Mouse (Mus musculus) cerebellum, postnatal 36 days (tissue): ENCODE results near the gene Lonp2.

Experiments
- DNase-seq, 2 experiments: peaks; one replicate each; pipeline ENCODE4 v3.0.0; 2021 to 2022; ENCODE audit warnings: mixed read lengths in 2 of 2

The Lonp2 gene

DNA sequence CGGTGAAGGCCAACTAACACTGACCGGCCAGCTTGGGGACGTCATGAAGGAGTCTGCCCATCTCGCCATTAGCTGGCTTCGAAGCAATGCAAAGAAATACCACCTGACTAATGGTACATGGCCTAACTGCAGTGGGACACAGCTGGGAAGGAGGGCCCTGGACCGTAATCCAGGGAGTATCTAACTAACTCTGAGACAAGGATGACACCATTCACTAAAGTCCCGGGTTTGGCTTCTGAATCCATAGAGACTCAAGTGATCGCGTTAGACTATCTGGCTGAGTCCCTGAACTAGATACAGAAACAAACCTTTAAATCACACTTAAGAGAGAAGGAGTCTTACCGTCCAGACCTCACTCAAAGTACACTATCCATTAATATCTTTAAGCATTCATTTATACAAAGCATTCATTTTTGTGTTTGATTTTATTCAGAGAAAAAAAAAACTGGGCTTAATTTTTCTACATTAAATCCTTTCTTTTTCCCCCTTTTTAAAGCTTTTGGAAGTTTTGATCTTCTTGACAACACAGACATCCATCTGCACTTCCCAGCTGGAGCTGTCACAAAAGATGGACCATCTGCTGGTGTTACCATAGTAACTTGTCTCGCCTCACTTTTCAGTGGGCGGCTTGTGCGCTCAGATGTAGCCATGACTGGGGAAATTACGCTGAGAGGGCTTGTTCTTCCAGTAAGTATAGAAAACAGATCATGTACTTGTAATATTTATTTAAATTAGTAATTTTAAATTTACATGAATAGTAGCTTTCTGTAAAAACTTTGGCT is 89.8 kb downstream of the Lonp2 start:
- peak; percentile 45 to 54 for DNase-seq

DNA sequence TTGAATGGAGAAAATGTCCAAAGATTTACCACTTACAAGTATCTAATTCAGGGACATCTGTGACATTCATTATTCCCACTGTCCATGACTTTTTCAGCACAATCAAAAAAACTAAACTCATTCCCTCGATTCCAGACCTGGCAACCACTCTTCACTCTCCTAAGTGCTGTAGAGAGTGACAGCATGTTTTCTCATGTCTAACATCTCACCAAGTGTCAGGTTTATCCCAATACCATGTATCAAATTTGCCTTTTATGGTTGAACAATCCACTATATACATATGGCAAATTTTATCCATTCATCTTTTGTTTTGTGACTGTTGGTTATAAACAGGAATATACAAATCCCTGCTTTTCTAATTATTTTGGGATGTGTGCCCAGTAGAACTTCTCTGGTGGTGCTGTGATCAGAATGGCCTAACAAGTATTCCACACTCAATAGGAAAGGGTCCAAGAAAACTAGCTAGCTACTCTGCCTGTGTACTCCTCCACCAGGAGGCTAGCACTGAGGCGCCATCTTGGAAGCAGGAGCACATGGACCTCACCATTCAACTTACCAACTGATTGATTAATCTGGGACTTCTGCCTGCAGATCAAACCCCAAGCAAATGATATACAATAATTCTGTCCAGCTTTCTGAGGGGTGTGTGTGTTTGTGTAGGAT is 94.6 kb downstream of the Lonp2 start:
- DNase-seq: no peak

DNA sequence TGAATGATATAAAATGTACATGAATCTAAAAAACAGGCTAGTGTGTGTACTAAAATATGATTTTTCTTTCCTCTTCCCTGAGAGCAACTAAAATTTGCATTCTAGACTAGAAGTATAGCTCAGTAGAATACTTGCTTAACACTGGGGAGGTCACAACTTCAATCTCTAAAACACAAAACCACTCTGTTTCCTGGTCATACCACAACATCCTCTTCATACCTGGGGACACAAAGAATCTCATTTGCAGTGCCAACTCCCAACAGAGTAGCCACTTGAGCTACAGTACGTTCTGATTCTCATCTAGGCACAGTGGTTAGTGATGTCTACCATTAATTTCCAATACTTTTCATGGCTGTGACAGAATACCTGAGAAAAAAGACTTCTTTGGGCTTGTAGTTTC is 95.5 kb downstream of the Lonp2 start:
- DNase-seq: no peak

DNA sequence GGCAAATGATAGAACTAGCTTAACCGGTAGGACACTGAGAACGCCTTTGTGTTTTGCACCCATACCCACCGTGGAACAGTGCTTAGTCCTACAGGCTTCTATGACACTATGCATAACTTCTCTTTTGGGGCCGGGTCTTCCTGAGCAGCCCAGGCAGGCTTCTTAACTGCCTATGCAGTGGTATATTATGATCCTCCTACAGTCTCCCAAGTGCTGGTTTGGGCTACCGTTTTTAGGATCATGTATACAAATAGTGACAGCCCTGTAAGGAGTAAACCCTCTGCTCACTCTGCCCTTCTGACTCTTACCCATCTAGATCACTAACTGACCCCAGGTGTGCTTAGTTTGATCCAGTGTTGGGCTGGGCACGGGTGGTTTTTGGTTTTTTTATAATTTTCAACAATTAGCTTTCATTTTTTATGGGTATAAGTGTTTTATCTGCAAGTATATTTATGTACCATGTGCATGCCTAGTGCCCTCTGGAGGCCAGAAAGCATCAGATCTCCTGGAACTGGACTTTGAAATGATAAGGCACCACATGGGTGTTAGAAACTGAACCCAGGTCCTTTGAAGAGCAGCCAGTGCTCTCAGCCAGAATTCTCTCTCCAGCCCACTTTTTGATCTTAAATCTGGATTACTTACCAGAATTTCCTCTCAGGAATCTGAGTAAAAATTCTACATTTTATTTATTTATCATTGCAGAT is 97.1 kb downstream of the Lonp2 start:
- no peak for DNase-seq

DNA sequence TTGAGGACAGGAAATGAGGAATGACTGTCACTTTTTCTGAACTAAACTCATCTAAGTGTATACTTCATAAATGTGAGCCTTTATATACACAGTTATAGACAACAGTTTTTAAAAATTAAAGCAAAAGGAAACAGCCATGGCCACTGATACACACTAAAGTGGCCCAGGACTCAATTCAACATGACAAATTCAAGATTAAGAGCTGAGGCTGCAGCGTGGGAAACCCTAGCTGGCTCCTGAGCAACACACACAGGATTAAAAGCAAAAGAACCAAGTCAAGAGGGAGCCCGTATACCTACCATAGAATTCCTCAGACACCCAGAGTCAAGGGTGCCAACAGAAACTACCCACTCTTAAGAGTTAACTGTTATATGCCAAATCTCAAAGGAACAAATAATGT is 97.6 kb downstream of the Lonp2 start:
- DNase-seq: no peak

DNA sequence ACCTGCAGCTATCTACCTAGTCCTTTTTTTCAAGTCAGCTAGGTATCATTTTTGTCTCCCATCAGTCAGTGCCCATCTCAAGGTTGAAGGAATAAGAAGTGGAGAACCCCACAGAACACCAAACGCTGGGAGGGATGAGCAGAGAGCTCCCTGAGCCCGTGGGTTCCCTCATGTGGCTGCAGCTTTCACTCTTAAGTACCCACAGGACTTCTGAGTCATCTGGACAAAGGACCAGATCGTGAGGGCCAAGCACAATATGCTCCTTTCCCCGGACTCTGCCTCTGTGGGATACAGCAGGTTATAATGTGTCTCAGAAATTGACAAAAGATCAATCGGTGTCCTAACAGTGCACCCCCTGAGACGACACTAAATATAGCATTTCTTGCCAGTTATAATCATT is 103.1 kb downstream of the Lonp2 start:
- DNase-seq: no peak

DNA sequence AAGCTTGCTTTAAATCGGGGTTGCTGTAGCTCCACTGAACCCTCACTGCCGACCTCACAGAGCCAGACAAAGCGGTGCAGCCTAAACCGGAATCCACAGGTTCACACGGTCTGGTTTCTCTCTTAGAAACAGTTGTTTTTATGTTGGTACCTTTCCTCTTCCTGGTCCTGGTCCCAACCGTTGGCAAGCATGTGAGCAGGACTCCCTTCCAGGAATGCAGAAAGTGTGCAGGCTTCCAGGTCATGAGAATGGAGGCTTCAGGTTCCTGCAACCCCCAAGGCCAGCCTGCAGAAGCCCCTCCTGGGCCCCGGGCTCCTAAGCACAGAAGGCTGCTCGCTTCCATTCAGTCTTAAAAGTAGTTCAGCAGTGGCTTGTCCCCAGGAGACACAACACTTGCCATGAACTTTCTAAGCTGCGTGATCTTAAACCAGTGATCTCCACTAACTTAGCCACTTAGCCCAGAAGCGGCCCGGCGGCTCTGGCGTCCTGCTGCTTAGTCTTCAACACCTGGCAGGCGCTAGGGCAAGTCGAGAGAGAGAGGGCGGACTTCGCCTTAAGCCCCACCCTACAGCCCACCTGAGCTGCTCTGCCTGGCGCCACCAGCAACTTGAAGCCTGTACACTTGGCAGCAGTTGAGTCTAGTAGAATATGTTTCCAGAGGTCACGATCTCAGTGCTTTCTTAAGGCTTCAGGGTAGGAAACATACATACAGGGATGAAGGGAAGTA is 104.5 kb downstream of the Lonp2 start:
- no peak for DNase-seq

DNA sequence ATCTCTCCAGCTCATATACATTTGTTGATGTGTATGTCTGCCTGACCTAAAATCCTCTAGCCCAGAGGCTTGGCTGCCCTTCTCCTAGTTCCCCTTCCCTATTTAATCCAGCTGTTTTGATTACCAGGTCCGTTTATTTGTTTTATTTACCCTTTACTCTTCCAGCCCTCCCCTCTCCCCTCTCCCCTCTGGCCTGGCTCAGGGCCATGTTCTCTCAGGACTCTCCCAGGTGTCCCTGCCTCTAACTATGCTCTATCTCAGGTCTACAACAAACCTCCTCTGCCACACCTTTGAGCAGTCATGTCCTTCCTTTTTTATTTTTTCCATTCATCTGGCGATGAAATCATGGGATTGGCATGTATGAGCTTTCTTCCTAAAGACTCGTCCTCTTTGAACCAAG is 106.5 kb downstream of the Lonp2 start:
- DNase-seq: no peak

DNA sequence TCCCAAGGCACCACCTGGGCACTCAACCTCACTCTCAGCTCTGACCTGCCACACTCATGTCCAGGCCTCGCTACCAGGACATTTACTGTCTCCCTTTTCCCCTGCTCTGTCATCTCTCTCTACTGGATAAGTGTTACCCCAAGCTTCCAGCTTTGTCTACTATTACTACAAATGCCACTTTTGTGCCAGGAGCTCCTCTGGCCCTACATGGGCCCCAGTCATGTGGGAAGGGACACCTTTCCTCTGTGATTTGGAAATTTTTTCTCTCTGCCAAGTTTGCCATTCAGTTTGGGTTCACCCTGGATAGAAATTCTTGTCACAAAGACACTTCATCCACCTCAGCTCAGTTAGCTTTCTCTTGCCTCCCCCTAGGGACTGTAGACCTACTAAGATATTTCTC is 107.0 kb downstream of the Lonp2 start:
- DNase-seq: no peak

DNA sequence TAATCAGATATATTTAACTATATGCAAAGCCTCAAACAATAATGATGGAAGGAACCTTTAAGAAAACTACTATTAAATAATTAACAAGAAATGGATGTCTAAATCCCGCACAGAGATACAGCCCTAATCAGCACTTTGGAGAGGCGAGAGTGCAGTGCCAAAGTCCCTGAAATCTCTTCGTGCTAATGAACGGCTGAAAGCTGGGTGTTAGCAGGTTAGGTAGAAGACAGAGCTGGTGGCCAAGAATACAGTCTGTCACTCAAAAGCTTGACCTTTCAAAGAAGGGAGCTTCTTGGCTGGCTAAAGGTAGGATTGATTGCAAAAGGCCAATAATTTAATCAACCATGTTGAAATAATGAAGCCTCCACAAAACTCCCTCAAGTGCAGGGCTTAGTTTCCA is 110.3 kb downstream of the Lonp2 start:
- no peak for DNase-seq

DNA sequence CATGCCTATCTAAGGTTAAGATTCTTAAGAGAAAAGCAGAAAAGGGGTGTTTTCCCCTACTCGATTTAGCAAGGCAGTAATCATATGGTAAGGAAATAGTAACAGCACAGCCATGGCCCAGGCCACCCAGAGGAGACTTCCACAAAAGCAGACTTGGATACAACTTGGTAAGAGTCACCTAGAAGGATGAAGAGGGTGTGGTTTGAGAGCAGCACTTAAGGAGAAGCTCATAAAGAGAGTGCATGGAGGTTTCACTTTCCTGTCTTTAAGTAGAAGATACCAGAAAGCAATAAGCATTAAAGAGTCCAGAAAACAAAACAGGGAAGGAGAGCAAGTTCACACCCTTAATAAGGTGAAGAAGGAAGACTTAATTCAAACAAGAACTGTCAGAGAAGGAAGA is 111.1 kb downstream of the Lonp2 start:
- no peak for DNase-seq

DNA sequence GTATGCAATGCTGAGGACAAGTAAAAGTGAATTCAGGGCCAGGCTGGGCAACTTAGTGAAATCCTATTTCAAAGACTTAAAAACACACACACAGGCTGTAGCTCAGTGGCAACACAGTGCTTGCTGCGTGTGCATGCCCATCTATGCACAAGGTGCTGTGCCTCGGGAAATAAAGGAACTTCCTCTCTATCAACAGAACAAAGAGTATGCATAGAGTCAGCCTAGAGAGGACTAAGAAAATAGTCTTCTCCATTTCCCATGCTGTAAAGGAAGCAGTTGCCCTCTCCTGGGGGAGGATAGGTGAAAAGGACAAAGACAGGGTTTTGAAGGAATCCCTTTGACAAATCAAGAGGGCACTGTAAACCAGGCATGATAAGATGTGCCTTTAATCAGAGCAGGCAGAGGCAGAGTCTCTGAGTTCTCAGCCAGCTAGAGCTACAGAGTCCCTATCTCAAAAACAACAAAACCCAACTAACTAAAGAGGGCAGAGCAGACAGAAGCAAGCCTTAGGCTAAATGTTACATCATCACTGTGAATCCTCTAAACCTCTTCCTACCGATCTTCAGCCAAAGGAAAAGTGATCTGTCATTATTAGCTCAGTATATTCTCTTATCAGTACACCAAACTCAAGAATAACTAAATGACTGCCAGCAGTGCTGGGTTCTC is 111.7 kb downstream of the Lonp2 start:
- no peak for DNase-seq

DNA sequence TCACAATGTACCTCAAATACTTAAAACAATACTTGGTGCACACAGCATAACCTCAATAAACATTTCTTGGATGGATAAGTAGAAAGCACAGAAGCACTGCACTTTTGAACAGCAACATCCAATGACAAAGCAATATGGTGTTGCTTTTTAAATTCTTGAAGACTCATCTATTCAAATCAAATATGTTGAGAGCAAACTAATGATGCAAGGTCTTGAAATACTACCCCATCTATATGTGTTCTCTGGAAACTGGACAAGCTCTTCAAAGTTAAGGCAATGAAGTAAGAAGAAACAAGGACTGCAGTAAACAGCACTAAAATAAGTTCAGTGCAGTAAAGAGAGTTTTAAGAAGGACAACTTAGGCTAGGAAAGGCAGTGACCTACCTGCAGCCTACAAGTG is 117.1 kb downstream of the Lonp2 start:
- DNase-seq: no peak

DNA sequence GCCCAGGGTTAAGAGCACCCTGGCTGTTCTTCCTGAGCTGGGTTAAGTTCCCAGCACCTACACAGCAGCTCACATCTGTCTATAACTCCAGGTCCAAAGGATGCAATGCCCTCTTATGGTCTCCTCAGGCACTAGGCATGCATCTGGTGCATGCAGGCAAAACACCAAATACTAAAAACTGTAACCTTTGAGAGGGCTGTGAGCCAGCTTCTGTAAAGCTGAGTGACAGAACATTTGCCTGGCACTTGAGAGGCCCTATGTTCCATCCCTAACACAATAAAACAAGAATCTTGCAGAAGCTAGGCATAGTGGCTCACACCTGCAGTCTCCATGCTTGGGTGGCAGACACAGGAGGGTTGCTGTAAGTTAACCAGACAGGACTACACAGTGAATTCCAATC is 117.8 kb downstream of the Lonp2 start:
- no peak for DNase-seq

DNA sequence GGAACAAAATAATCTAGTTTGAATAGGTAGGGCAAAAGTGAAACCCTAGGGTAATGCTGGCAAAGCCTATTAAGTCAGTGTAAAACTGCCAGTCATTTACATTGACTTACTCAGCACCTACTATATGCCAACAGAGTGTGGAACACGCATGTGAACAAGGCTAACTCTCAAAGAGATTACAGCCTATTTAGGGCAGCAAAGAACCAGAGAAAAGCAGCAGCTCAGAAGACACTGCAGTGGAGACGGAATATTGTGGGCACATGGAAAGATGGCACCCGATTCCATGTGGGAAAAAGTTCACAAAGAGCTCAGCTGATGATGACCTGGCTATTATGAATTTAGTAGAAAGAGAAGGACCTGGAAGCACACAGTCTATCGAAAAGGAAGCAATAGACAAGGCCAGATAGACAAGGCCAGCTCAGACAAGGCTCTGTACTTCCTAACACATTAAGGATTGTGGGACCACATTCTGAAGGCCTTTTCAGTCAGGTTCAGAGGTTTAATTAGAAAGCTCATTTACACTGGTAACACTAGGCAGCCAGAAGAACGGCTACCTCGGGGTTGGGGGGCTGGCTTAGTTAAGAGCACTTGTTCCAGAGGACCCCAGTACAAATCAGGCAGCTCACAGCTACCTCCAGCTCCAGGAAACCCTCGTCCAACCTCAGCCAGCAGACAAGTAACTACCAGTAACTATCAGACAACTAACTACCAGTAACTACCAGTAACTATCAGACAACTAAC is 118.9 kb downstream of the Lonp2 start:
- no peak for DNase-seq

DNA sequence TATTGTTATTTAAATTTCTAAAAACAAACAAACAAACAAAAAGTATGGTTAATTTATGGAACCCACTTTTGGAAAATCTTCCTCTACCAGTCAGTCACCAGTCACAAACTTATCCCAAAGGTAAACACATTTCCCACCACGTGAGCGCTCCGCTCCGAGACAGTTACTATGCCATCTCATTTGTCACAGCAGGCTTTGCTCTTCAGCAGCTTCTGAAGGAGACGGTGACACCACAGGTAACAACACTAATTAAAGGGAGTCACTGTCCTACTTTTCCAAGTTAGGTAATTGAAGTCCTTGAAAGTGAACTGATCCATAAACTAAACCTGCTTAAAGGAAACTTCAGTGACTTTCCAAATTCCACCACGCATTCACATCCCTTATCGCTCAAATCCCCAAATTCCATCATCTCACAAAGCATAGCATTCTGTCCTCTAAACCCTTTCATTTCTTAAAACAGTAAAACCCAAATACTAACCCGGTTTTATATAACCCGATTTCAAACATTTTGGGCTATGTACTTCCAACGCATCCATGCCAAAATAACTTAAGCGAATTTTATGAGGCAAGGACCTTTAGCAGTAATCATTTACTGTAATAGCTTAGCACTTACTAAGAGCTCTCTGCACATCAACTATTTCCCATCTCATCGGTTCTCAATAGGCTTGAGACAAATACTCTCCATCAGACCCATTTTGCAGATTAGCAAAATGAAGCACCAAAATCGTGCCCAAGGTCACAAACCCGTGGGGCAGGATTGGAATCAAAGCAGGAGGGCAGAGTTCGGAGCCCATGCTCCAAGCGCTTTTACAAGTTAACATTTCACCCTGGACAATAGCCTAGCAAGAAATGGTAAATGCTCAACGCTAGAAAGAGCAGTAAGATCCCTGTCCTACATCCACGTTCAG is 120.7 kb downstream of the Lonp2 start:
- DNase-seq: no peak

DNA sequence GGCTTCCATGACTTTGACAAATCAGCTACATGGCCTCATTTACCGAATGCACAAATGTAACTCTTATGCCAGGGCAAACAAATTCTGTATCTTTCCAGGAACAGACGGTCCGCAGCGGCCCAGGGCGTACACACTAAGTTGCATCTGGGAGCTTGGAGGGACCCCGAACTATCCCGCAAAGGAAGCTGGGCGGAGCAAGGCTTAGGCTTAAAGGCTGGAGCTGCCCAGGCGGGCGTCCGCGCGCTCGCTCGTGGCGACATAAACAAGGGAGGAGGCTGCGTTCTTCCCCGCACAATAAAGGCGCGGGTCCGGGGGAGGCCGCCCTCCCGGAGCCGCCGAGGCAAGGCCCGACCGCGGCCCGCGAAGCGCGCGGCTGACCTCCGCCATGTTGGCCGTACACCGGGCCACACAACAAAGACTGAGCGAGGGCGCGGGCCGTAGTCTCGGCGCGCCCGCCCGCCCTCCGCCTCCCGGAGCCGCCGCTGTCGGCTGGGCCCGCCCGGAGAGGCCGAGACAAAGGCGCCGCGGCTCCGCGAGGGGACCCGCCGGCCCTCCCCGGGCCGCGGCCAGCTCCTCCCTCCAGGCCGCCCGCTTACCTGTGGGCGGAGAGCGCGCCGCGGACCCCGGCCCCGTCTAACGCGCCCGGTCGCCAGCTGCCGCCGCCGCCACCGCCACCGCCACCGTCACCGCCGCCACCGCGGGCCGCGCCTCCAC is 121.5 kb downstream of the Lonp2 start, which contains the start of the genes Gm10638 and Siah1a:
TSS of gene Gm10638 (plus strand) at position 479 of the 714 bp plus-strand sequence.
TSS of gene Siah1a (minus strand) at position 714 of the 714 bp plus-strand sequence.
- DNase-seq: peak; percentile 61 to 67

DNA sequence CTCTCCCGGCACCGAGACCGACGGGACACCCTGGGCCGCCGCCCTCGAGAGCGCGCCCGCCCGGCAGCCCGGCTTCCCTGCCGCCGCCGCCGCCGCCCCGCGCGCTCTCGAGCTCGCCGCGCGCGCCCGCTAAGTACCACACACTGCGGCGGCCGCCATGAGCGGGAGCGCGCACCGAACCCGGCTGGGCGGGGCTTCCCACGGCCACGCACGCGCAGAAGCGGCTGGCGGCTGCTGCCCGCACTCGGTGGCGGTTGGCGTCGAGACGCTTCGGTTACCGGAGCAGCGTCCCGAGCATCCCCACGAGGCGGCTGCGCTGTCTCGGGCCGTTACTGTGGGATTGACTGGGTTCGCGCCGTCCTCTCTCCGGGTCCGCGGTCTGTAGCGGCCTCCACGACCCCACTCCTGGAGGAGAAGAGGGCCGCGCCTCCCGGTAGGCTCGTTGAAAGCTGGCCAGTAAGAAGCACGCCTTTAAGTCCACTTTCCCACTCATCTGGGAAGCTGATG is 122.1 kb downstream of the Lonp2 start:
- peak; percentile 95 to 97 for DNase-seq

DNA sequence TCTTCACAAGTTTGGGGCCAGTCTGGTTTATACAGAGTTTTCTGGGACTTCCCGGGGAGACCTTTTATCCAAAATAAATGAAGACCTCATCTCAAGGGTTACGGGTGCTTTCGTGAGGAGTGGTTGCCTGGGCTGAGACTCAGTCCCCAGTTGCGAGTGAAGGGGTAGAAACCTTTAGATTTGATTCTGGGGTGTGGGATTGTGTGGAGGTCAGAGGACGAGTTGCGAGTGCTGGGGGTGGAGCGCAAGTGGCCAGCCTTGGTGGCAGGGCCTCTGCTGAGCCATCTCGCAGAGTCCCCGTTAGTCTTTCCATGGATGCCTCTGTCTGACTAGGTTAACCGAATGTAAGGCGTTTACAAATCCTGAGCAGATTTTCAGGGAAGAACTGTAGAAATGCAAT is 122.7 kb downstream of the Lonp2 start:
- peak; percentile 21 to 31 for DNase-seq

DNA sequence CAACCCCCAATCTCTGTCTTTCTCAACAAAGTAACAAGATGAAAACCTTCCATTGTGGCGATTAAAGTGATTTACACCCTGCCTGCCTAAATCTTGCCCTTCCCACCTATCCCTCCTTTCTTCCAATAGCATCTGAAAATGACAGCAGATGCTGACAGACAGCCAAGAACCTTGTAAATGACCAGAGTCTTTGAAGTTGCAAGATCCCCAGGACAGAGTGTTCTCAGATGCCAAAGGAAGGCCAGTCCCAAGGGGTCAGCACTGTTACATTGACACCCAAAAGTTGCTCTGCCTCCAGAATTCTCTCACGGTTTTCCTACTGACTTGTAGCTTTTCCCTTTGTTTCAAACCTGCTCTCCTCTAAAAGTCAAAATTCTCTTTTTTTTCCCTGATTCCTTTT is 126.0 kb downstream of the Lonp2 start:
- no peak for DNase-seq
